Mouse (Mus musculus): ENCODE results near the gene Dip2c. TPM values are rescaled to one million over a fixed set of nuclear protein-coding genes. Genes with fewer than 3 reads are reported as not detected.

The Dip2c gene
- total and polyA plus RNA-seq, 2 experiments from 2014 or later, result 8.8 to 67.4 TPM

DNA sequence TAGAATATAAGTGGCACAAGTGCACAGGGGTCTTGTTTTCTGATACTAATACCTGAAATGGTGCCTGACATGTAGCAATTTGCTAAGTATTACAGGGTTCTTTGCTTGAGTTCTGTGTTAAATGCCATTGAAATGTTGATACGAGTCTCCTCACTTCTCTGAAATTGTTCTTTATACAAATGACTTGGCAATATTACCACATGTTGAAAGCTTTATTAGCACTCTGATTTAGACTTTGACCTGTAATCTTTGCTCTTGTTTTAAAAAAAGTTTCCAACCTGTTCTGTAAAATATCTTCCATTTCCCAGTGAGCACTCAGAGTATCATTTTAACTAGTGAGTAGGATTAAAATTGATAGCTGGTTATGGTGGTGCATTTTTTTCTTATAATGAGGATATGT, 205.4 kb downstream of the Dip2c start:
- no peak for TF ChIP-seq CTCF (IDR thresholded peaks at IDR 0.05; ENCODE audit: low read depth)
- no peak overlapping the region for H3K9ac ChIP-seq
- no peak overlapping the region for H3K27ac ChIP-seq (ENCODE audit: low read depth, low read length)
- no peaks in the 10 kb centered on the region for H3K4me1 ChIP-seq (ENCODE audit: insufficient read depth)
- no peak overlapping the region for H3K4me3 ChIP-seq (ENCODE audit: low read depth, low read length)
- DNase-seq (no peak), ATAC-seq (no peak)
- H3K27me3 ChIP-seq (ENCODE audit: insufficient read depth, low read length), result no peaks in the 10 kb centered on the region
- no peaks in the 10 kb centered on the region for H3K9me3 ChIP-seq (ENCODE audit: low read length)
- WGBS, result 63% methylated on average over 1 of the region's 1 CpGs
- H3K36me3 ChIP-seq (ENCODE audit: insufficient read depth), result no peaks in the 10 kb centered on the region
- H3K4me2 ChIP-seq (ENCODE audit: low read depth), result no peak overlapping the region

DNA sequence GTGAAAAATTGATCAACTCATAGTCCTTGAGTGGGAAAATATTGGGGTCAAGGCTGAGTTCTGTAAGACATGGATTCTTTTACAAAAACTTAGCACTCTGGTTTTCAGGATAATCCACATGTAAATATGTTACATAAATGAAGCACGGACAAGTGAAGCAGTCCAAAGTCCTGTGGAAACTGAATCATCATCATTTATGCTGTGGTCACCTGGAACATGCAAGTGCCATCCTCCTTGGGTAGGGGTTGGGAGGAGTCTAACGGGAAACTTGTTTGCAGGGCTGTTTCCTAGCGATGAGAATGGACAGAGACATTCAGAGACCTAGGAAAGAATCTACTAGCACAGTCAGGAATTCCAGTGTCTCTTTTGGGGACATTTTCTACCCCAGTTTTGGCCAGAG, 213.4 kb downstream of the Dip2c start:
- 91% methylated on average over 3 of the region's 3 CpGs for WGBS
- no peak for ATAC-seq
- Histone ChIP-seq H3K4me3 (ENCODE audit: low read depth, low read length) (no peak overlapping the region), H3K9me3 (ENCODE audit: low read length) (no peaks in the 10 kb centered on the region), H3K4me2 (ENCODE audit: low read depth) (no peak overlapping the region), H3K27ac (ENCODE audit: low read depth, low read length) (no peak overlapping the region), H3K36me3 (ENCODE audit: insufficient read depth) (no peaks in the 10 kb centered on the region), H3K4me1 (ENCODE audit: insufficient read depth) (no peaks in the 10 kb centered on the region), H3K9ac (no peak overlapping the region), H3K27me3 (ENCODE audit: insufficient read depth, low read length) (no peaks in the 10 kb centered on the region)
- no peak for TF ChIP-seq CTCF (IDR thresholded peaks at IDR 0.05; ENCODE audit: low read depth)
- DNase-seq, result no peak

DNA sequence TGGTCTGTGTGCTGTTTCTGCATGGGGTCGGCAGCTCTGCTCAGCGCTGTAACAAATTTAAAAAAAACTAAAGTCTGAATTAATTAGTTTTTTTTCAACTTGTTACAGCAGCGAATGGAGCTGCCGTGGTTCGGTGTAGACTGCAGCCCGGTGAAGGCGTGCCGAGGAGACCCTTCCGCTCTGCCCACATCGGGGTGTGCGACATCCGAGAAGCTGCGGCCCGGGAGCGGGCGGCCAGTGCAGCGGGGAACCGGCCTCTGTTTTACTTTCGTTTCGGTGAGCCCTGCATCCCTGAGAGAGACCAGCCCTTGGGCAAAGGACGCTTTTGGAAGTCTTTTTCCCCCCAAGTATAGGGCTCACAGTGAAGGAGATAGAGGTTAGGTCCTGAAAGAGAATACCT, 218.4 kb downstream of the Dip2c start:
- no peaks in the 10 kb centered on the region for H3K36me3 ChIP-seq (ENCODE audit: insufficient read depth)
- no peak overlapping the region for H3K27ac ChIP-seq (ENCODE audit: low read depth, low read length)
- DNase-seq, result no peak
- H3K4me3 ChIP-seq (ENCODE audit: low read depth, low read length), result no peak overlapping the region; the same call in 1 of the 2 replicates
- H3K9ac ChIP-seq, result no peak overlapping the region
- no peak for ATAC-seq
- no peaks in the 10 kb centered on the region for H3K9me3 ChIP-seq (ENCODE audit: low read length)
- no peaks in the 10 kb centered on the region for H3K27me3 ChIP-seq (ENCODE audit: insufficient read depth, low read length)
- TF ChIP-seq CTCF (IDR thresholded peaks at IDR 0.05; ENCODE audit: low read depth), result no peak
- peak overlapping the region; percentile 21; the same call in 1 of the 2 replicates for H3K4me2 ChIP-seq (ENCODE audit: low read depth)
- WGBS, result 71% methylated on average over 21 of the region's 21 CpGs
- no peaks in the 10 kb centered on the region for H3K4me1 ChIP-seq (ENCODE audit: insufficient read depth)

DNA sequence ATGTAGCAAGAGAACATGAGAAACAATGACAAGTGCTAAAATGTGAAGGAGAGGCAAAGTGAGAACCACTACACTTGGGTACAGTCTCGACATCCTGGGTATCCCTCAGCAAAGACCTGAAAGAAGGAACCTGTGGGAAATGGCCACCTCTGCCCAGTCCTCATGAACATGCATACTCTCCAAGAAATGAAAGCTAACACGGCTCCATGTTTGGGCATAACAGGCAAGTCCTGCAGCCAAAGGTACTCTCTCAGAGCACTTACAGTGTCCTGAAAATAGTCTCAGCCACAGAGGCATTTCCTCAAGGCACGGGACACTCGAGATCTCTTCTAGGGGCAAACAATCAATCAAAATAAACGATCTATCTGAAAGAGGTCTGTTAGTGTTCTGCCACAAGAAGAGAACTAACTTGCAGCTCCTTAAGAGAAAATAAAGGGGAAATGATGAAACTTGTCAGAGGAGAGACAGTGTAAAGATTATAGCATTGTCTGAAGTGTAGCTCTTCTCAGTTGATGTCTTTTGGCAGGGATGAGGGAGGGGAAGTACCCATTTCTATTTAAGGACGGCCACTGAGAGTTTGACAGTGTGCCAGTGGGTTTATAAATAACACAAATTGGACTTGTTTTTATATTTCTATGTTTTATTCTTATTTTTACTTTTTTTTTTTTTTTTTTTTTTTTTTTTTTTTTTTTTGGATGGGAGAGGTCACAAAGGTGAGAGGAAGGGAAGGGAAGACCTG, 228.0 kb downstream of the Dip2c start:
- DNase-seq (no peak), ATAC-seq (no peak)
- Histone ChIP-seq H3K4me1 (ENCODE audit: insufficient read depth) (no peaks in the 10 kb centered on the region), H3K27ac (ENCODE audit: low read depth, low read length) (no peak overlapping the region), H3K36me3 (ENCODE audit: insufficient read depth) (no peaks in the 10 kb centered on the region), H3K4me2 (ENCODE audit: low read depth) (no peak overlapping the region), H3K9me3 (ENCODE audit: low read length) (no peaks in the 10 kb centered on the region), H3K27me3 (ENCODE audit: insufficient read depth, low read length) (no peaks in the 10 kb centered on the region), H3K9ac (no peak overlapping the region), H3K4me3 (ENCODE audit: low read depth, low read length) (no peak overlapping the region)
- WGBS, result 54% methylated on average over 6 of the region's 6 CpGs
- no peak for TF ChIP-seq CTCF (IDR thresholded peaks at IDR 0.05; ENCODE audit: low read depth)

DNA sequence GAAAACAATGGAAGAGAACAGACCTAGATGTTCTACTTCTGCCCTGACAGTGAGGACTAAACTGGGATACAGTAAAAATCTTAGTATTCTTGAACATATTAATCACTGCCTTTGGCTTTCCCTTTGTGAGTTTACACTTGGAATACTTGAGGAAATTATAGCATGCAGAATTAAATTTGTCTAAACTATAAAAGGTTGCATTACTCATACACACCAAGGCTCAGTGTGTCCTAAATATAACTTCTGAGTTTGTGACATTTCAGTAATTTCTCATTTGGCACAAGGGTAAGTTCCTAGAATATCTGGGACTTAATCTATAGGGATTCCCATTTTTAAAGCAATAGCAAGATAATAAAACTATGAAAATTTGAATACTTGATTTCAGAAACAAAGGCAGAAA, 262.2 kb downstream of the Dip2c start:
- Histone ChIP-seq H3K27ac (ENCODE audit: low read depth, low read length) (no peak overlapping the region), H3K9me3 (ENCODE audit: low read length) (no peaks in the 10 kb centered on the region), H3K36me3 (ENCODE audit: insufficient read depth) (no peaks in the 10 kb centered on the region), H3K4me2 (ENCODE audit: low read depth) (no peak overlapping the region), H3K4me1 (ENCODE audit: insufficient read depth) (no peaks in the 10 kb centered on the region), H3K9ac (no peak overlapping the region), H3K27me3 (ENCODE audit: insufficient read depth, low read length) (no peaks in the 10 kb centered on the region), H3K4me3 (ENCODE audit: low read depth, low read length) (no peak overlapping the region)
- ATAC-seq (no peak), DNase-seq (no peak)
- TF ChIP-seq CTCF (IDR thresholded peaks at IDR 0.05; ENCODE audit: low read depth), result no peak

DNA sequence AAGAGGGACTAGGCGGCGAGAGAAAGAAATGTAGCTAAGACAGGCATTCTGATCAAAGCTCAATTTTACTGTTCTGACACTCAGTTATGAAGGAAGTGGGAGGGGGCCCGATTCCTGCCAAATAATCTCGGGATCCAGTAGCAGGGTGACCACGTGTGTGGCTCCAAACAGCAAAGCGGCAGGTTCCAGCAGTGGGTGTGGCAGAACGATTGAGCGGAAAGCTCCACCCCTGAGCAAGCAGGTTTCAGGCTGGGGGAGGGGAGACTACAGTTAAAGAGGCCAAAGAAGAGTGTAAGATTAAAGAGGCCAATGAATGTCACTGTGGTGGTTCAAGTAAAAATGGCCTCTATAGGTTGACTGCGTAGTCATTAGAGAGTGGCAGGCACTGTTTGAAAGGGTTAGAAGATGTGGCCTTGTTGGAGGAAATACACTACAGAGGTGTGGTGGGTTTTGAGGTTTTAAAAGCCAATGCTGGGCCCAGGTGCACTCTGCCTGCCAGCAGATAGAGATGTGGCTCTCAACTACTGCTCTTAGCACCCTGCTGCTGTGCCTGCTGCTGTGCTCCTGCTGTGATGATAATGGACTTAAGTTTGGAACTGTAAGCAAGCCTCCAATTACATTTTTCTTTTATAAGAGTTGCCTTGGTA, 271.5 kb downstream of the Dip2c start:
- no peak for ATAC-seq
- H3K4me3 ChIP-seq (ENCODE audit: low read depth, low read length), result no peak overlapping the region
- TF ChIP-seq CTCF (IDR thresholded peaks at IDR 0.05; ENCODE audit: low read depth), result no peak
- WGBS, result 15% methylated on average over 9 of the region's 9 CpGs
- no peaks in the 10 kb centered on the region; the same call in 1 of the 2 replicates for H3K36me3 ChIP-seq (ENCODE audit: insufficient read depth)
- DNase-seq, result no peak
- no peak overlapping the region for H3K27ac ChIP-seq (ENCODE audit: low read depth, low read length)
- no peaks in the 10 kb centered on the region for H3K4me1 ChIP-seq (ENCODE audit: insufficient read depth)
- H3K27me3 ChIP-seq (ENCODE audit: insufficient read depth, low read length), result no peaks in the 10 kb centered on the region
- no peak overlapping the region for H3K9ac ChIP-seq
- no peak overlapping the region for H3K4me2 ChIP-seq (ENCODE audit: low read depth)
- H3K9me3 ChIP-seq (ENCODE audit: low read length), result no peaks in the 10 kb centered on the region

DNA sequence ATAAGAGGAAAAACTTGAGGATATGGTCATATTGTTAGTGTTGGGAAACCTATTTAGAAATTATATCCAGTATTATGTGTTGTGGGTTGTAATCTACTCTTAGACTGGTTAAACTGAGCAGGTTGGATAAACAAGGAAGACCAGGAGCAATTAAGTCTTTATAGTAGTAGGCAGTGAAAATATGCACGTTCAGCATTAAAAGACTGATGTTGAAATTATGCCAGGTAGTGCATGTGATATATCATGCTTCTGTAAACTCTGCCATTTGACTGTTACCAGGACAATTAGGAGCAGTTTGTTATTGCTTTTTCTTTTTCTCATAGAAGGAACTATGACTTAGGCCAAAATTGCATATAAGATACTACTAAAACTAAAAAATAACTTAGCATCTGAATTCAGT, 285.8 kb downstream of the Dip2c start:
- 88% methylated on average over 1 of the region's 1 CpGs for WGBS
- Histone ChIP-seq H3K4me2 (ENCODE audit: low read depth) (no peak overlapping the region), H3K27ac (ENCODE audit: low read depth, low read length) (no peak overlapping the region), H3K4me1 (ENCODE audit: insufficient read depth) (no peaks in the 10 kb centered on the region), H3K9ac (no peak overlapping the region), H3K9me3 (ENCODE audit: low read length) (no peaks in the 10 kb centered on the region), H3K36me3 (ENCODE audit: insufficient read depth) (no peaks in the 10 kb centered on the region), H3K27me3 (ENCODE audit: insufficient read depth, low read length) (no peaks in the 10 kb centered on the region), H3K4me3 (ENCODE audit: low read depth, low read length) (no peak overlapping the region)
- DNase-seq (no peak), ATAC-seq (no peak)
- no peak for TF ChIP-seq CTCF (IDR thresholded peaks at IDR 0.05; ENCODE audit: low read depth)

Data from forebrain, postnatal 0 days (tissue).